Mouse (Mus musculus) brain, embryonic 14.5 days (tissue): ENCODE measurements around the gene Plac1. TPM values are rescaled to one million over a fixed set of nuclear protein-coding genes. Genes with fewer than 3 reads are reported as not detected.

Experiments
- DNase-seq: peaks from one replicate; pipeline ENCODE4 v3.0.0-alpha.2; 2011; ENCODE audit warnings: low read depth
- CTCF ChIP-seq: fragments of 200-500 bp; IDR thresholded peaks from 2 replicates; pipeline ENCODE4 v1.5.1; 2012; ENCODE audit warnings: inconsistent platforms, mild to moderate bottlenecking, moderate library complexity, borderline replicate concordance; ENCODE audit not compliant: insufficient read depth, insufficient read length; ENCODE audit errors: extremely low read depth
- POLR2A ChIP-seq: fragments of 200-500 bp; IDR thresholded peaks from 2 replicates; pipeline ENCODE4 v1.6.1; 2012; ENCODE audit warnings: mild to moderate bottlenecking, inconsistent platforms, borderline replicate concordance; ENCODE audit not compliant: poor library complexity, insufficient read depth, insufficient read length, severe bottlenecking; ENCODE audit errors: extremely low read depth
- polyA plus RNA-seq: library from polyadenylated mRNA; depleted of rRNA; stranded (reverse); fragments of >200 nt; gene quantifications from 2 replicates; pipeline ENCODE4 v1.2.3, GENCODE M21; 2012

Plac1 gene
- polyA plus RNA-seq, 1 experiment, result 0.88 TPM

DNA sequence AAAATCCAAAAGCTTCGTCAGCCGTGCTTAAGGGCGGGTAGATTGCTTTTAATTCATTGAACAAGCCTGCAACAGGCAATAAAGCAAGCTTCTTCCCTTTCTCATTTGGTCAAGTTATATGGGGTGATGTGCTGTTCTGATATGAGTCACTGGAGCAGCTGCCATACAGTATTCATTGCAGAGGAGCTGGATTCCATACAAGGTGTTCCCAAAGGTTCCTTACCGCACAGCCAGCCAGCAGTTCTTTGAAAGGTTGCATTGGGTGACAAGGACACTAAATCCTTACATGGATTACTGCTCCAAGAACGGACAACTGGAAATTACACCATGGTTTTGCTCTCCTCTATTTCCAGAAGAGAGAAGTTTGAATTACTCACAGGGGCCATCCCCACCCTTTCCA lies 63.6 kb downstream of the Plac1 start:
- no peak for DNase-seq
- TF ChIP-seq POLR2A (no peak), CTCF (no peak)

GRCm38 (mm10) chrX:53168623-53169022 lies 71.3 kb downstream of the Plac1 start:
- TF ChIP-seq CTCF, result no peak
- TF ChIP-seq POLR2A, result no peak
- no peak for DNase-seq

DNA sequence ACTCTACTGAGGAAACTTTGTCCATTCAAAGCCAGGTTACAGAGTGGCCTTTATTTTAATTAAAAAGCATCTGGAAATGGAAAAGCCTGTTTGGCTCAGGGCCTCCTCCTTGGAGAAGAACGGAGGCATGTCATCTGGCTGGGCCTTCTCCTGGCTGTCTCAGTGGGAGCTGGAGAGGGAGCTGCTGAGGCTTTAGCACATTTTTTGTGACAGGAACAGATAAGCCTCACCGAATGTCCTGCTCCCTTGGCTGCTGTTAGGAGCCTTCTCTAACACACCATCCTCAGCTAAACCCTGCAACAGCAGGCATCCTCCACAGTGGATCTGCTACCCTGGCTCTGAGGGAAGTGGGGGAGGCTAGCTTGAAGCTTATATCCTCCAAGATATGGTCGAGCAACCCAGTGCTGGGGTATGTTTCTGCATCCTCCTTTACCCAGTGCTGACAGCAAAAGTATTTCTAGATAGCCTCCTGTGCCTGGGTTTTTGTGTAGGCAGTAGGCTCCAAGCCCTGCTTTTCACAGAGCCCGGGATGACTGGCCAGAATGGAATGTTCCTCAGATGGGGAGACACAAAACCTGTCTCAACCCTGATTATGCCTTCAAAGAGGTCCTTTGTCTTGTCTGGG lies 72.9 kb downstream of the Plac1 start:
- no peak for DNase-seq
- TF ChIP-seq CTCF (no peak), POLR2A (no peak)

DNA sequence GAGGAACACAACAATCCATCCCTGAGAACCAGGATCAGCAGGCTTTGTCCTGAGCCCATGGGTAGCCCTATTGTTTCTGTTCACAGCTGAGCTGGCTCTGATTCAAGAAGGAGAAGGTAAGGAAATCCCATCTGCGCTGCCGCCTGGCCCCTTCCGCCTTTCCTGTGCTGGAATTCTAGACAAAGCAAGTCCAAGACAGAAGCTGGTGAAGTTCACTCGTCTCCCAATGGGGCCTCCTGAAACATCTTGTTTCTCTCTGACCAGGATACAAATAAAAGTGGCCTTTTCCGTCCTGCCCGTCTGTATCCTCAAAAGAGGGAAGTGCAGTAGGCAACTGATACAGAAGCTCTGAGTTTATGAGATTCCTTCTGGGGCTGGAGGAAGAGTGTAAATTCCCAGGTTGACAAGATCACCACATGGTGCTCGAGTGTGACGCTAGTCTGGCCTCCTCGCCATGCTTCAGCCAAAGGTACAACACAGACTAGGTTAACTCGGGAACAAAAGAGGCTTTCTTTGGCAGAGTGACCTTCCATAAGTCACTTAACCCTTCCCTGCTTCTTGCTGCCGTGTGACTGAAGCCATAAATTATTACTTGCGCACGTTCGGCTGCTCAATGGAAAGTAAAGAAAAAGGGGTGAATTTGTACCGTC lies 73.5 kb downstream of the Plac1 start:
- DNase-seq, result no peak

GRCm38 (mm10) chrX:53162589-53162988 lies 77.3 kb downstream of the Plac1 start:
- no peak for DNase-seq

More for the DNA sequence above, 73.5 kb downstream of the Plac1 start:
- TF ChIP-seq POLR2A (no peak), CTCF (no peak)

DNA sequence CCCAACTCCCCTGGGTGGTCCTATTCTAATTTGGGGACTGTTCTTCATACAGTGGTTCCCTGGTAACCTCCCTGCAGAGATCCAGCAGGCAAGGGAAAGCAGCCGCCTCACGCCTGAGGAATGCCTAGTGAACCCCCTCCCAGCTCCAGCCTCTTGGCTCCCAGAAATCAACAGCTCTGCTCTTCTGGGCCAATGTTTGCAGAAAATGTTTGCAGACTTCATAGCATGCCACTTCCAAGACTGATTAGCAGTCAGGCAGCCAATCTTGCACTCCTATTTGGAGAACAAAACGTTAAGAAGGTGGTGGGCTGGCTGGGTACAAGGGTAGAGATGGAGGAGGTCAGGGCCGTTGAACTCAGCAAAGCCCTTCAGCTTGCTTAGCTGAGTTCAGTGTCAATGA lies 78.3 kb downstream of the Plac1 start:
- peak; percentile 7 for DNase-seq

More at GRCm38 (mm10) chrX:53162589-53162988, 77.3 kb downstream of the Plac1 start:
- no peak for TF ChIP-seq POLR2A

DNA sequence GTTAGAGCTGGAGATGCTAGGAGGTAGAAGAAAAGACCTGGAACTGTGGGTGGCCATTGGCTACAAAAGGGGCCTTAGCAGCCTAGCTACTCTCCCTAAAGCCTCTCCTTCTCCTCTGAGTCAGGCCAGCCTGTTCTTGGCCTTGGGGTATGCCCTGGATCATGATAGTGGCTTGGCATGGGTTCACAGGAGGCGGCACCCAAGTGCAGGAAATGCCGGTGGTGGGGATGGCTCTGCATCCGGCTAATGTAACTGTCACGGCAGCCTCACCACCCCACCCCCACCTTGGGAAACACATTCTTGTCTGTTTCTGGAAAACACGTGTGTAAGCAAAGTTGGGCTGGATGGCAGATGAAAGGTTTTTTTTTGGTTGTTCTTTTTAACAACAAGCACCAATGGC lies 78.8 kb downstream of the Plac1 start:
- DNase-seq, result no peak
- no peak for TF ChIP-seq CTCF
- no peak for TF ChIP-seq POLR2A

More for the DNA sequence above, 78.3 kb downstream of the Plac1 start:
- TF ChIP-seq POLR2A, result no peak
- no peak for TF ChIP-seq CTCF

- no peak for DNase-seq
- TF ChIP-seq CTCF (no peak), POLR2A (no peak)
These were observed 91.9 kb downstream of the Plac1 start for GRCm38 (mm10) chrX:53148039-53148438.

- TF ChIP-seq CTCF, result no peak
- no peak for TF ChIP-seq POLR2A
- no peak for DNase-seq
These were observed 93.5 kb downstream of the Plac1 start for GRCm38 (mm10) chrX:53146389-53146917.

DNA sequence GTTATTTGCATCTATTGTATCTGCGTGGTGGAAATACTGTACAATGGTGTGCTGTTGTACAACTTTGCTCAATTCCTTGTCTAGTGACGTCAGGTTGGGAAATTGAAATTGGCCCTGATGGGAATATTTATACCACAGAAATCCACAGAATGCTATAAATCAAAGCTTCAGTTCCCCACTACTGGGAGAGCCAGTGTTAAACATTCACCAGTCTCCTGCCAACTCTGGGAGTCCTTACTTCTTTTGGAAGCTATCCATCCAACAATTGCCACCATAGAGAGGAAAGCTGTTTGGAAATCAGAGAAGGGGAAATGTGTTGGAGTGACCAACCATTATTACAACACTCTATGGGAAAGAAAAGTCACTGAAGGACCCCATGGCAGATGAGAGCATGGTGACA lies 100.3 kb downstream of the Plac1 start:
- no peak for TF ChIP-seq CTCF
- TF ChIP-seq POLR2A, result no peak
- DNase-seq, result no peak

- TF ChIP-seq CTCF, result no peak
- TF ChIP-seq POLR2A, result no peak
- no peak for DNase-seq
These were observed 102.8 kb downstream of the Plac1 start for GRCm38 (mm10) chrX:53137066-53137465.

DNA sequence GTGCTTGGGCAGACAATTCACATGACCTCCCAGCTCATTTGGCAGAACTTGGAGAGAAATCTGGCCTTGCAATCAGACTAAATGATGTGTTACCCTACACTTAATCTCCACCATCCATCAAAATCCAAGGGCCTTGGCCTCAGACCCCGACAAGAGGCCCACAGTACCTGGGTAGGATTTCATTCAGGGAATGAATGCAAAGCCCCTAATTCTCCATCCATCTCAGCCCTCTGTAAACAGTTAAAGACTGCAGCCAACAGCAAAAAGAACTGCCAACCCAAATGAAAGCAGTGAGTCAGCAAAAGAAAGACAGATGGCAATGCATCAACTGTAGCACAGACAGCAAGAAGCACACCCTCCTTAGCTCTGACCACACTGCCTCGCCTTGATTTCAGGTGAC lies 110.4 kb downstream of the Plac1 start:
- TF ChIP-seq POLR2A (no peak), CTCF (no peak)
- DNase-seq, result no peak
